Mouse (Mus musculus): ENCODE measurements around the gene 9530077C05Rik.

GRCm38 (mm10) chr9:22453501-22453924 lies 42.2 kb downstream of the 9530077C05Rik start:
- TF ChIP-seq CTCF (IDR thresholded peaks at IDR 0.05; ENCODE audit: low read depth, low read length), result no peak
- no peak for TF ChIP-seq POLR2A (IDR thresholded peaks at IDR 0.05; ENCODE audit: borderline replicate concordance, low read depth, low read length)
